Mouse (Mus musculus) left cerebral cortex, postnatal 14 days (tissue): ENCODE measurements around the gene Prl3d2. TPM values are rescaled to one million over a fixed set of nuclear protein-coding genes. Genes with fewer than 3 reads are reported as not detected.
"Not testable (repeated sequence)": the region's sequence is repeated elsewhere in the genome, so short reads cannot be mapped to it uniquely, and the experiment has no call there.

Experiments
- DNase-seq, 2 experiments: peaks; one replicate each; pipeline ENCODE4 v3.0.0; 2021 to 2022; ENCODE audit warnings: low spot score in 2 of 2, mixed read lengths in 1 of 2
- intact Hi-C: fragments of 180-260 bp; cut with DNase I; formaldehyde crosslinking; loops from one replicate; pipeline ENCODE4 v1.15.1; 2025
- long read RNA-seq, 2 experiments: library from polyadenylated mRNA; stranded (forward); transcript quantifications; one replicate each; pipeline ENCODE4 v2.0.0; 2021
- total RNA-seq, 2 experiments: library from RNA; stranded (reverse); gene quantifications; 2 replicates each; pipeline ENCODE4 v1.2.3; 2021

Gene Prl3d2
- total RNA-seq: not detected
- long read RNA-seq, experiment 1: 0 reads
- long read RNA-seq, experiment 2: 0 reads

GRCm38 (mm10) chr13:27121398-27121797 lies at the start of gene Prl3d2:
Gene Prl3d2 (plus strand): TSS chr13:27121698.
- intact Hi-C loops, DNase-seq: not testable (repeated sequence)

- intact Hi-C loops, DNase-seq: not testable (repeated sequence)
Measured at GRCm38 (mm10) chr13:27093890-27094289, 27.6 kb upstream of the Prl3d2 start, which contains the start of gene Prl3d1. Gene Prl3d1 (plus strand): TSS chr13:27094190.

- no peak for DNase-seq
- intact Hi-C loops: no loop called here
Measured at GRCm38 (mm10) chr13:27148264-27148663, 26.8 kb downstream of the Prl3d2 start.

GRCm38 (mm10) chr13:27156490-27156889 lies 35.0 kb downstream of the Prl3d2 start, which contains the start of gene Prl3d3:
Gene Prl3d3 (plus strand): TSS chr13:27156790.
- intact Hi-C loops, DNase-seq: not testable (repeated sequence)

Other genes starting within 250 kb of the Prl3d2 start
- not detected for gene Prl, start 64.1 kb upstream of the Prl3d2 start, total RNA-seq
- not detected for gene Prl3d1, start 27.5 kb upstream of the Prl3d2 start, total RNA-seq
- gene Prl3d3, start 35.1 kb downstream of the Prl3d2 start, total RNA-seq: not detected
- not detected for gene Prl3c1, start 75.0 kb downstream of the Prl3d2 start, total RNA-seq
- gene Prl3b1, start 120.1 kb downstream of the Prl3d2 start, total RNA-seq: not detected
- not detected for gene Prl3a1, start 137.7 kb downstream of the Prl3d2 start, total RNA-seq
- not detected for gene Prl6a1, start 190.9 kb downstream of the Prl3d2 start, total RNA-seq
- not detected for gene Prl8a2, start 224.0 kb downstream of the Prl3d2 start, total RNA-seq